Mouse (Mus musculus): ENCODE measurements around the gene Cdhr3. TPM values are rescaled to one million over a fixed set of nuclear protein-coding genes. Genes with fewer than 3 reads are reported as not detected.
A peak's percentile ranks its signal among the peaks of the same experiment; 100 is the strongest.
"Not testable (repeated sequence)": the region's sequence is repeated elsewhere in the genome, so short reads cannot be mapped to it uniquely, and the experiment has no call there.

The Cdhr3 gene
- polyA plus RNA-seq, 1 experiment from 2014 or later = not detected

GRCm38 (mm10) chr12:33010026-33010425 lies 82.6 kb downstream of the Cdhr3 start:
- Histone ChIP-seq H3K36me3 (ENCODE audit: control insufficient read depth, insufficient read depth, low read length) (no peaks in the 10 kb centered on the region), H3K4me2 (ENCODE audit: low read depth, low read length, severe bottlenecking) (no peak overlapping the region), H3K4me3 (ENCODE audit: low read depth, low read length) (no peak overlapping the region), H3K27me3 (ENCODE audit: control insufficient read depth, insufficient read depth, low read length) (no peaks in the 10 kb centered on the region), H3K9ac (ENCODE audit: low read length) (no peak overlapping the region), H3K27ac (ENCODE audit: low read depth, low read length) (no peak overlapping the region), H3K9me3 (ENCODE audit: control insufficient read depth, low read length) (no peaks in the 10 kb centered on the region), H3K4me1 (replicated peaks; ENCODE audit: control insufficient read depth, insufficient read depth, low read length) (no peaks in the 10 kb centered on the region)
- DNase-seq (ENCODE audit: low spot score) = no peak
- no peak for ATAC-seq (replicated peaks; ENCODE audit: low FRiP score)
- WGBS = 40% methylated on average over 3 of the region's 3 CpGs

GRCm38 (mm10) chr12:33009206-33009966 lies 83.3 kb downstream of the Cdhr3 start:
- DNase-seq (ENCODE audit: low spot score) = no peak
- no peak overlapping the region for H3K27ac ChIP-seq (ENCODE audit: low read depth, low read length)
- ATAC-seq (replicated peaks; ENCODE audit: low FRiP score) = no peak
- no peak overlapping the region for H3K9ac ChIP-seq (ENCODE audit: low read length)
- no peaks in the 10 kb centered on the region for H3K27me3 ChIP-seq (ENCODE audit: control insufficient read depth, insufficient read depth, low read length)
- H3K4me1 ChIP-seq (replicated peaks; ENCODE audit: control insufficient read depth, insufficient read depth, low read length) = no peaks in the 10 kb centered on the region
- no peak overlapping the region for H3K4me3 ChIP-seq (ENCODE audit: low read depth, low read length)
- H3K4me2 ChIP-seq (ENCODE audit: low read depth, low read length, severe bottlenecking) = no peak overlapping the region
- no peaks in the 10 kb centered on the region for H3K9me3 ChIP-seq (ENCODE audit: control insufficient read depth, low read length)
- no peaks in the 10 kb centered on the region for H3K36me3 ChIP-seq (ENCODE audit: control insufficient read depth, insufficient read depth, low read length)
- WGBS = 93% methylated on average over 6 of the region's 6 CpGs

DNA sequence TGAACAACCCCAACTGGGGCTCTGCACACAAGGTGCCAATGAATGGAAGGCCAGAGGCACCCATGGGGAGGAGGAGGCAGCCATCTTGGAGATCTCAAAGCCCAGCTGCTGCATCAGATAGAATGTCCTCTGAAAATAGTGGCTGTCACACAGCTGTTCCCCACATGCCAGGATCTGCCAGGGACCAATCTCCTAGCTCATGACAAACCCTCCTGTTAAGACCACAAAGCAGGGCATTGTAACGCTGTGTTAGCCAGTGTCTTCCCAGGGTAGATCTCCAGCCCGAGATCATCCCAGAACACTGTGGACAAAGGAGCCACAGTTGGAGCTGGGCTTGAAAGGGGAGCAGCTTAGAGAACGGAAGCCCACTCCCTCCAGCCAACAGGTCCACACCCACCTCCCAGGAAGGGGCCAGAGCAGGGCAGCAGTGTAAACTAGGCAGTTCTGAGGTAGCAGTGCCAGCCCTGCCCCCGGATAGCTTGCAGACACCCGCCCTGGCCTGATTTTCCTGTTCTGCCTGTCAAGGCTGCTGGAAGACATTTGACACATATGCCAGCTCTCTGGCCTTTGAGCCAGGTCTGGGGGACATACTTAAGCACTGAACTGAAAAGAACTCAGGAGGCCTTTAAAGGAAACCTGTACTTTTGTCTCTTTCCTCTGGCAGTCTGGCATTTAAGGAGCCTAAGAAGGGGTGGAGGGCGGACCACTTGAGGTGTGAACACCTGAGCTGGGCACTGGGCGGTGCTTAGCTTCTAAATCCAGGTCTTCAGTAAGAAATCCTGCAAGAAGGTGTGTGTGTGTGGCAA lies 84.2 kb downstream of the Cdhr3 start:
- H3K4me1 ChIP-seq (replicated peaks; ENCODE audit: control insufficient read depth, insufficient read depth, low read length) = no peaks in the 10 kb centered on the region
- H3K9ac ChIP-seq (ENCODE audit: low read length) = no peak overlapping the region
- ATAC-seq (replicated peaks; ENCODE audit: low FRiP score) (no peak), DNase-seq (ENCODE audit: low spot score) (peak; percentile 49)
- H3K4me2 ChIP-seq (ENCODE audit: low read depth, low read length, severe bottlenecking) = no peak overlapping the region
- no peaks in the 10 kb centered on the region for H3K27me3 ChIP-seq (ENCODE audit: control insufficient read depth, insufficient read depth, low read length)
- H3K27ac ChIP-seq (ENCODE audit: low read depth, low read length) = no peak overlapping the region
- H3K9me3 ChIP-seq (ENCODE audit: control insufficient read depth, low read length) = no peaks in the 10 kb centered on the region
- no peak overlapping the region for H3K4me3 ChIP-seq (ENCODE audit: low read depth, low read length)
- WGBS = 46% methylated on average over 7 of the region's 7 CpGs
- H3K36me3 ChIP-seq (ENCODE audit: control insufficient read depth, insufficient read depth, low read length) = no peaks in the 10 kb centered on the region

DNA sequence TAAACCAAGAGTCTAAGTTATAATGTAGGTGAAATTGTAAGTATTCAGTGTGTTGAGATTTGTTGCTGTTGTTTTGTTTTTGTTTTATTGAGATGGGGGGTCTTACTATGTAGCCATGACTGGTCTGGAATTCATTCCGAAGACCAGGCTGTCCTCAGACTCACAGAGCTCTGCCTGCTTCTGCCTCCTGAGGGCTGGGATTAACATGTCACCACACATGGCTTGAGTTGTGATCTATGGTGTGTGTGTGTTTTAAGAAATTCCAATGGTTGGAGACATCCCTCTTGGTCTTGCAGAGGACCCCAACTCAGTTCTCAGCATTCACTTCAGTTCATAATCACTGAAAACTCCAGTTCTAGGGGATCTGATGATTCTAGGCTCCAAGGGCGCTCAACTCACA lies 85.5 kb downstream of the Cdhr3 start:
- no peaks in the 10 kb centered on the region for H3K27me3 ChIP-seq (ENCODE audit: control insufficient read depth, insufficient read depth, low read length)
- no peaks in the 10 kb centered on the region for H3K9me3 ChIP-seq (ENCODE audit: control insufficient read depth, low read length)
- H3K27ac ChIP-seq (ENCODE audit: low read depth, low read length) = no peak overlapping the region
- WGBS = 88% methylated on average over 2 of the region's 2 CpGs
- no peaks in the 10 kb centered on the region for H3K4me1 ChIP-seq (replicated peaks; ENCODE audit: control insufficient read depth, insufficient read depth, low read length)
- no peak for DNase-seq (ENCODE audit: low spot score)
- no peaks in the 10 kb centered on the region for H3K36me3 ChIP-seq (ENCODE audit: control insufficient read depth, insufficient read depth, low read length)
- no peak overlapping the region for H3K9ac ChIP-seq (ENCODE audit: low read length)
- no peak for ATAC-seq (replicated peaks; ENCODE audit: low FRiP score)
- H3K4me3 ChIP-seq (ENCODE audit: low read depth, low read length) = no peak overlapping the region
- H3K4me2 ChIP-seq (ENCODE audit: low read depth, low read length, severe bottlenecking) = no peak overlapping the region

GRCm38 (mm10) chr12:33005858-33006257 lies 86.8 kb downstream of the Cdhr3 start:
- no peaks in the 10 kb centered on the region for H3K36me3 ChIP-seq (ENCODE audit: control insufficient read depth, insufficient read depth, low read length)
- H3K4me2 ChIP-seq (ENCODE audit: low read depth, low read length, severe bottlenecking) = no peak overlapping the region
- no peaks in the 10 kb centered on the region for H3K4me1 ChIP-seq (replicated peaks; ENCODE audit: control insufficient read depth, insufficient read depth, low read length)
- no peaks in the 10 kb centered on the region for H3K9me3 ChIP-seq (ENCODE audit: control insufficient read depth, low read length)
- no peak overlapping the region for H3K27ac ChIP-seq (ENCODE audit: low read depth, low read length)
- DNase-seq (ENCODE audit: low spot score) (no peak), ATAC-seq (replicated peaks; ENCODE audit: low FRiP score) (no peak)
- H3K4me3 ChIP-seq (ENCODE audit: low read depth, low read length) = no peak overlapping the region
- no peak overlapping the region for H3K9ac ChIP-seq (ENCODE audit: low read length)
- 83% methylated on average over 5 of the region's 5 CpGs for WGBS
- no peaks in the 10 kb centered on the region for H3K27me3 ChIP-seq (ENCODE audit: control insufficient read depth, insufficient read depth, low read length)

DNA sequence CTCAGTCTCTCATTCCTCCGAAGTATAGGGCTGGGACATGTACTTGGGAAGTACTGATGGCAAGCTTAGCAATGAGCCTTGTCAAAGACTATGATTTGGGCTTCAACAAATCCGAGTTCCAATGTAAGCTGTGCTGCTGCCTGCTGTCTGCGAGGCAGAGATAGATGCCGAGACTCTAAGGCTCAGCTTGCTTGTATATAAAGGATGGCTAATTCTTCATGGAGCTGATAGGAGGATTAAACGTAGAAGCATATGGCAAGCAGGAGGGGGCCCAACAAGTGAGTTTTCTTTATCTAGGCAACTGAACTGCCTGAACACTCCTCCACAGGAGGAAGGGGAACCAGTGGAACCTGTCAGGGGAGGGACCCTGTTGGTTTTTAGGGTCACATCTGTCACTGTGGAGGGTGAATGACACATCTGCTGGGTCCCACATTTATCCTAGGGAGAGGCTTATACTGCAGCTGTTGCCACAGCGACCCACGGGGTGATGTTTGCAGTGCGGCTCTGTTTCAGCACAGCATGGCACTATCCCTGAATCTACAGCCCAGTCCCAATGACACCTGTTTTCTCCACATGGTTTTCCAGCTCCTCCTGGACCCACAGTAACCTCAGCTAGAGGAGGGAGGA lies 89.2 kb downstream of the Cdhr3 start:
- no peak overlapping the region for H3K27ac ChIP-seq (ENCODE audit: low read depth, low read length)
- WGBS = 77% methylated on average over 8 of the region's 8 CpGs
- DNase-seq (ENCODE audit: low spot score) = no peak
- no peaks in the 10 kb centered on the region for H3K27me3 ChIP-seq (ENCODE audit: control insufficient read depth, insufficient read depth, low read length)
- H3K4me3 ChIP-seq (ENCODE audit: low read depth, low read length) = no peak overlapping the region
- no peaks in the 10 kb centered on the region for H3K4me1 ChIP-seq (replicated peaks; ENCODE audit: control insufficient read depth, insufficient read depth, low read length)
- no peak overlapping the region for H3K4me2 ChIP-seq (ENCODE audit: low read depth, low read length, severe bottlenecking)
- ATAC-seq (replicated peaks; ENCODE audit: low FRiP score) = no peak
- no peaks in the 10 kb centered on the region for H3K9me3 ChIP-seq (ENCODE audit: control insufficient read depth, low read length)
- no peaks in the 10 kb centered on the region for H3K36me3 ChIP-seq (ENCODE audit: control insufficient read depth, insufficient read depth, low read length)
- no peak overlapping the region for H3K9ac ChIP-seq (ENCODE audit: low read length)

DNA sequence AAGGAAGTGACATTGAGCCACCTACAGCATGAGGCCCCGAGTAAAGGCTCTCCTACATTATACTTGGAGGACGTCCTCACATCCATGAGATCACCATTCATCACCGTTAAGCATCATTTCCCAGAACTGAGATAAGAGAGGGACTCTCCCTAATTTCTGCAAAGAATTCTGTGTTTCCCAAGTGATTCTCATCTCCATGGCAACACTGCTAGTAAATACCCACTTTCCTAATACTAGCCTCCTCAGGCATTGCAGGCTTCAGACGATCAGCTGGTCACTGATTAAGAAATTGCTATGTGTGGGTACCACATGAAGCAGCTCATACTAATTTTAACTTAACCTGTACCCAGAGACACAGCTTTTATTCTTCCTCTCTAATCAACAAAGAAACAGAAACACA lies 92.3 kb downstream of the Cdhr3 start:
- DNase-seq (ENCODE audit: low spot score) = no peak
- no peak for ATAC-seq (replicated peaks; ENCODE audit: low FRiP score)
- 72% methylated on average over 4 of the region's 4 CpGs for WGBS
- Histone ChIP-seq H3K4me1 (replicated peaks; ENCODE audit: control insufficient read depth, insufficient read depth, low read length) (no peaks in the 10 kb centered on the region), H3K9ac (ENCODE audit: low read length) (no peak overlapping the region), H3K27me3 (ENCODE audit: control insufficient read depth, insufficient read depth, low read length) (no peaks in the 10 kb centered on the region), H3K4me2 (ENCODE audit: low read depth, low read length, severe bottlenecking) (no peak overlapping the region), H3K4me3 (ENCODE audit: low read depth, low read length) (no peak overlapping the region), H3K27ac (ENCODE audit: low read depth, low read length) (no peak overlapping the region), H3K9me3 (ENCODE audit: control insufficient read depth, low read length) (no peaks in the 10 kb centered on the region), H3K36me3 (ENCODE audit: control insufficient read depth, insufficient read depth, low read length) (no peaks in the 10 kb centered on the region)

GRCm38 (mm10) chr12:32999778-33000177 lies 92.9 kb downstream of the Cdhr3 start:
- 36% methylated on average over 3 of the region's 3 CpGs for WGBS
- H3K36me3 ChIP-seq (ENCODE audit: control insufficient read depth, insufficient read depth, low read length); H3K4me2 ChIP-seq (ENCODE audit: low read depth, low read length, severe bottlenecking); H3K9me3 ChIP-seq (ENCODE audit: control insufficient read depth, low read length); DNase-seq (ENCODE audit: low spot score); H3K9ac ChIP-seq (ENCODE audit: low read length); H3K27me3 ChIP-seq (ENCODE audit: control insufficient read depth, insufficient read depth, low read length); ATAC-seq (replicated peaks; ENCODE audit: low FRiP score); H3K27ac ChIP-seq (ENCODE audit: low read depth, low read length); H3K4me3 ChIP-seq (ENCODE audit: low read depth, low read length); H3K4me1 ChIP-seq (replicated peaks; ENCODE audit: control insufficient read depth, insufficient read depth, low read length): not testable (repeated sequence)
